In the genomic region with DNA sequence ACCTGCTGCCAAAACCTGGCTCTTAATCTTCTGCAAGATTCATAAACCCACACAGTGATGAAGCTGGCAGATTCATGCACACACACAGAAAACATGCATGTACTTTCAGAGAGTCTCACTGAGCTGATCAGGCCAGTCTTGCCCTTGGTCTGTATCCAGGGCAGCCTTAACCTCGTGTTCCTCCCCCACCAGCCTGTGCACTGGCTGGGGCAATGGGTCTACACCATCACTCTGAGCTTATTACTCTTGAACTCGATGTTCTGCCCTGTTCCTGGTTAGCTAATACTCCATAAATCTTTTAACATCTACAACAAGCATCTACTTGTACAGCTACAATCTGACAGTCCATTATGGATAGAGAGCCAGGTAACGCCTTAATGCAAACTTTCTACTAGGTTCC, we compare ENCODE assay signal across 31 mouse cellular contexts.
DNase-seq lines count a peak whose midpoint lies in the region; ATAC-seq and TF ChIP-seq lines count a peak whose summit lies in the region.
"Had no signal": no experiment of that assay in that cellular context is flagged by ENCODE, and none has a peak within 500 bp of the region (broad histone marks: within the 10 kb centered on the region; RNA-seq: fewer than 3 reads in every experiment).

No protein-coding gene starts in this region.

- DNase-seq in hindbrain, embryonic 10.5 days (ENCODE audit: low spot score), result no peak
- DNase-seq in hindbrain, embryonic 11.5 days (ENCODE audit: low spot score), result no peak
- DNase-seq in liver, adult 2 months (ENCODE audit: extremely low read depth, low read depth, low spot score), result peak; percentile 55
- no peak for DNase-seq in liver
- DNase-seq in limb, embryonic 10.5 days (ENCODE audit: low spot score), result no peak
- DNase-seq in adrenal gland, postnatal 10 days, result no peak
- DNase-seq in urinary bladder, postnatal 14 days (ENCODE audit: low spot score), result no peak
- DNase-seq: adrenal gland, adult 2 months; cerebellum, adult 2 months; cerebellum, postnatal 14 days; gastrocnemius, adult 2 months; gastrocnemius, postnatal 36 days; heart, postnatal 10 days; kidney, adult 9 months; layer of hippocampus, postnatal 36 days; thymus, adult 2 months; thymus, postnatal 36 days had no signal

- H3K27me3 ChIP-seq in hindbrain, embryonic 10.5 days (ENCODE audit: insufficient read depth, poor library complexity, severe bottlenecking), result no peaks in the 10 kb centered on the region
- H3K27me3 ChIP-seq in hindbrain, embryonic 11.5 days (ENCODE audit: control insufficient read depth, insufficient read depth, low read length), result no peaks in the 10 kb centered on the region
- no peaks in the 10 kb centered on the region for H3K27me3 ChIP-seq in liver, adult 2 months (ENCODE audit: control insufficient read depth, insufficient read depth, low read length)
- no peaks in the 10 kb centered on the region for H3K27me3 ChIP-seq in limb, embryonic 10.5 days (ENCODE audit: low read depth, poor library complexity, severe bottlenecking)
- no peaks in the 10 kb centered on the region for H3K27me3 ChIP-seq in limb, embryonic 15.5 days
- H3K27me3 ChIP-seq: CH12.LX; embryonic facial prominence, embryonic 15.5 days; forebrain, embryonic 15.5 days; lung, embryonic 15.5 days; neural tube, embryonic 12.5 days had no signal

- 93% methylated on average over 3 of the region's 3 CpGs for WGBS in hindbrain, embryonic 10.5 days
- WGBS in hindbrain, embryonic 11.5 days, result 85% methylated on average over 3 of the region's 3 CpGs
- WGBS in liver, adult 2 months, result 42% methylated on average over 3 of the region's 3 CpGs
- 61% methylated on average over 3 of the region's 3 CpGs for WGBS in limb, embryonic 10.5 days
- WGBS in limb, embryonic 15.5 days, result 50% methylated on average over 3 of the region's 3 CpGs

- H3K9me3 ChIP-seq in hindbrain, embryonic 10.5 days, result no peaks in the 10 kb centered on the region
- H3K9me3 ChIP-seq in hindbrain, embryonic 11.5 days (ENCODE audit: control insufficient read depth, low read length), result no peaks in the 10 kb centered on the region
- no peaks in the 10 kb centered on the region for H3K9me3 ChIP-seq in limb, embryonic 10.5 days (replicated peaks)
- H3K9me3 ChIP-seq in limb, embryonic 15.5 days, result no peaks in the 10 kb centered on the region
- H3K9me3 ChIP-seq: embryonic facial prominence, embryonic 15.5 days; forebrain, embryonic 10.5 days; forebrain, embryonic 15.5 days; heart, embryonic 13.5 days; lung, embryonic 15.5 days; neural tube, embryonic 12.5 days had no signal

- TF ChIP-seq POLR2A in liver, adult 2 months (IDR thresholded peaks at IDR 0.05; ENCODE audit: extremely low read depth, insufficient read depth, low read length), result no peak

- H3K4me1 ChIP-seq in hindbrain, embryonic 10.5 days (replicated peaks), result peaks cover 40% of the 10 kb centered on the region
- 0 out of 2 replicates have a peak, but pooled peaks cover 4% of the 10 kb centered on the region for H3K4me1 ChIP-seq in hindbrain, embryonic 11.5 days (replicated peaks; ENCODE audit: control insufficient read depth, insufficient read depth, low read length)
- peaks cover 26% of the 10 kb centered on the region for H3K4me1 ChIP-seq in liver, adult 2 months (ENCODE audit: control insufficient read depth, insufficient read depth, low read length)
- H3K4me1 ChIP-seq in limb, embryonic 10.5 days, result peaks cover 62% of the 10 kb centered on the region
- peaks cover 45% of the 10 kb centered on the region for H3K4me1 ChIP-seq in limb, embryonic 15.5 days
- H3K4me1 ChIP-seq: forebrain, embryonic 15.5 days had no signal

- peaks cover 8% of the 10 kb centered on the region; the same call in 1 of the 2 replicates for H3K79me2 ChIP-seq in liver, adult 2 months (ENCODE audit: control insufficient read depth, insufficient read depth, low read length)

- H3K4me3 ChIP-seq in hindbrain, embryonic 10.5 days, result no peak overlapping the region
- no peak overlapping the region for H3K4me3 ChIP-seq in hindbrain, embryonic 11.5 days (ENCODE audit: low read depth, low read length)
- H3K4me3 ChIP-seq in liver, adult 2 months (ENCODE audit: insufficient read depth, low read depth, low read length), result no peak overlapping the region
- no peak overlapping the region for H3K4me3 ChIP-seq in limb, embryonic 10.5 days
- no peak overlapping the region for H3K4me3 ChIP-seq in limb, embryonic 15.5 days
- H3K4me3 ChIP-seq: embryonic facial prominence, embryonic 15.5 days; forebrain, embryonic 10.5 days; forebrain, embryonic 15.5 days; gastrocnemius, adult 2 months; heart, embryonic 13.5 days; lung, embryonic 15.5 days; neural tube, embryonic 12.5 days had no signal

- TF ChIP-seq CTCF in liver, adult 2 months (IDR thresholded peaks at IDR 0.05; ENCODE audit: low read depth, low read length), result no peak

- ATAC-seq in hindbrain, embryonic 11.5 days (ENCODE audit: low FRiP score), result no peak
- ATAC-seq in limb, embryonic 15.5 days (ENCODE audit: insufficient number of reproducible peaks, low FRiP score, low TSS enrichment, low read depth), result no peak
- ATAC-seq: activated CD4-positive, CD25-positive, alpha-beta regulatory T cell, adult 4 months; forebrain, embryonic 15.5 days; hindbrain, embryonic 16.5 days; intestine, embryonic 16.5 days; midbrain, embryonic 16.5 days had no signal

- 0 out of 2 replicates have a peak overlapping the region, but pooled peaks have one; percentile 16 for H3K27ac ChIP-seq in hindbrain, embryonic 10.5 days
- no peak overlapping the region for H3K27ac ChIP-seq in hindbrain, embryonic 11.5 days (ENCODE audit: low read depth, low read length)
- 0 out of 2 replicates have a peak overlapping the region, but pooled peaks have one; percentile 3 for H3K27ac ChIP-seq in liver, adult 2 months (replicated peaks; ENCODE audit: insufficient read depth, low read depth, low read length)
- peak overlapping the region; percentile 66 for H3K27ac ChIP-seq in limb, embryonic 10.5 days
- H3K27ac ChIP-seq in limb, embryonic 15.5 days, result 0 out of 2 replicates have a peak overlapping the region, but pooled peaks have one; percentile 47
- H3K27ac ChIP-seq: forebrain, embryonic 10.5 days; forebrain, embryonic 15.5 days; gastrocnemius, adult 2 months; heart, embryonic 13.5 days; lung, embryonic 15.5 days; neural tube, embryonic 12.5 days had no signal

- no peak overlapping the region for H3K9ac ChIP-seq in hindbrain, embryonic 11.5 days (ENCODE audit: low read depth, low read length)
- no peak overlapping the region for H3K9ac ChIP-seq in liver, adult 2 months (ENCODE audit: low read depth, low read length)
- no peak overlapping the region for H3K9ac ChIP-seq in limb, embryonic 15.5 days
- H3K9ac ChIP-seq: embryonic facial prominence, embryonic 15.5 days; forebrain, embryonic 15.5 days; heart, embryonic 13.5 days; lung, embryonic 15.5 days; neural tube, embryonic 12.5 days had no signal

- H3K36me3 ChIP-seq in hindbrain, embryonic 10.5 days, result peaks cover 31% of the 10 kb centered on the region
- peaks cover 4% of the 10 kb centered on the region; the same call in 1 of the 2 replicates for H3K36me3 ChIP-seq in hindbrain, embryonic 11.5 days (ENCODE audit: control insufficient read depth, insufficient read depth, low read length)
- no peaks in the 10 kb centered on the region for H3K36me3 ChIP-seq in liver, adult 2 months (ENCODE audit: control insufficient read depth, insufficient read depth, low read length)
- peaks cover 24% of the 10 kb centered on the region for H3K36me3 ChIP-seq in limb, embryonic 10.5 days
- H3K36me3 ChIP-seq in limb, embryonic 15.5 days, result peaks cover 9% of the 10 kb centered on the region; the same call in 1 of the 2 replicates

- H3K4me2 ChIP-seq in hindbrain, embryonic 11.5 days (replicated peaks; ENCODE audit: low read depth, low read length), result no peak overlapping the region
- H3K4me2 ChIP-seq in limb, embryonic 15.5 days, result no peak overlapping the region
- H3K4me2 ChIP-seq: embryonic facial prominence, embryonic 15.5 days; forebrain, embryonic 15.5 days; heart, embryonic 13.5 days; liver, embryonic 11.5 days; lung, embryonic 15.5 days; midbrain, embryonic 11.5 days; neural tube, embryonic 12.5 days had no signal
